Mouse (Mus musculus): Measurements from ENCODE around the gene Tmem106c. TPM values are rescaled to one million over a fixed set of nuclear protein-coding genes. Genes with fewer than 3 reads are reported as not detected.

Gene Tmem106c
- polyA plus RNA-seq, 1 experiment from 2014 or later: 47.2 TPM

DNA sequence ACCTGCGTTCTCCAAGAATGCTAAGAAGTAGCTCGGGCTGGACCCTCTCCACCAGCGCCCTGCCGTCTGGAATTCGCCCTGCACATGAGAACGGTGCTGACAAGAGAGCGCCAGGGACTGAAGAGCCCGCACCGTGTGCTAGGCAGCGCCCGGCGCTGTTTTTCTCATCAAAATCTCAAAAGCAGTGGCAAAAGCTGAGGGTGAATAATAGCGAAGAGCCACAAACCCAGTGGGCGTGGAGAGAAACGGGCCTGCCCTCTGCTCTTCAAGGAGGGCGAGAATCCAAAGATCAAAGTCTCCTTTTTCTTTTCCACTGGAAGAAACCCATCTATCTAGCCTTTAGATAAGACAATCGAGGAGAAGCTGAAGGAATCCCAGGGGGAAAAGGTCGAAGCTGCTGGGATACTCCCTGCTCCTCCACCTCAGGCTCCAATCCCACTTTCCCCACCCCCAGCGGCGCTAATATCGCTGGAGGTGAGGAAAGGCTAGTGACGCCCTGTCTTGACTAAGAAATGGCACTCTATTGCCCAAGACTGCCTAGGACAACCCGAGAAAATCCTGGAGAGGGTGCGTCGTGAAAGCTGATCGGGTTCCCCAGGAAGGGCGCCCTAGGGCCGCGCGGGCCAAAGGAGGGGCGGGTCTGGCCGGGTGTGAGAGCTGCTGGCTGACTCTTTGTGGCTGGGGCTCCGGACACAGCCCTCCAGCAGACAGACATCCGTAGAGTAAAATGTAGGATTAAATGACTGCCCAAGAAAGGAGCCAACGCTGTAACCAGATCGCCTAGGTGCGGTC is 37.5 kb downstream of the Tmem106c start:
- 1% methylated on average over 37 of the region's 37 CpGs for WGBS
- H3K9me3 ChIP-seq (ENCODE audit: control insufficient read depth, low read length): no peaks in the 10 kb centered on the region
- peak overlapping the region; percentile 86 for H3K27ac ChIP-seq (replicated peaks; ENCODE audit: low read depth, low read length)
- H3K4me3 ChIP-seq (ENCODE audit: low read depth, low read length): peak overlapping the region; percentile 47
- H3K9ac ChIP-seq (ENCODE audit: low read depth, low read length): peak overlapping the region; percentile 67
- H3K4me1 ChIP-seq (ENCODE audit: control insufficient read depth, insufficient read depth, low read length): peaks cover 27% of the 10 kb centered on the region
- DNase-seq (ENCODE audit: low spot score) (peak; percentile 54), ATAC-seq (ENCODE audit: low read depth) (peak; percentile 4)
- H3K4me2 ChIP-seq (ENCODE audit: low read depth, low read length): peak overlapping the region; percentile 89
- no peaks in the 10 kb centered on the region for H3K36me3 ChIP-seq (ENCODE audit: control insufficient read depth, insufficient read depth, low read length)
- peaks cover 35% of the 10 kb centered on the region for H3K27me3 ChIP-seq (replicated peaks; ENCODE audit: control insufficient read depth, insufficient read depth, low read length)

DNA sequence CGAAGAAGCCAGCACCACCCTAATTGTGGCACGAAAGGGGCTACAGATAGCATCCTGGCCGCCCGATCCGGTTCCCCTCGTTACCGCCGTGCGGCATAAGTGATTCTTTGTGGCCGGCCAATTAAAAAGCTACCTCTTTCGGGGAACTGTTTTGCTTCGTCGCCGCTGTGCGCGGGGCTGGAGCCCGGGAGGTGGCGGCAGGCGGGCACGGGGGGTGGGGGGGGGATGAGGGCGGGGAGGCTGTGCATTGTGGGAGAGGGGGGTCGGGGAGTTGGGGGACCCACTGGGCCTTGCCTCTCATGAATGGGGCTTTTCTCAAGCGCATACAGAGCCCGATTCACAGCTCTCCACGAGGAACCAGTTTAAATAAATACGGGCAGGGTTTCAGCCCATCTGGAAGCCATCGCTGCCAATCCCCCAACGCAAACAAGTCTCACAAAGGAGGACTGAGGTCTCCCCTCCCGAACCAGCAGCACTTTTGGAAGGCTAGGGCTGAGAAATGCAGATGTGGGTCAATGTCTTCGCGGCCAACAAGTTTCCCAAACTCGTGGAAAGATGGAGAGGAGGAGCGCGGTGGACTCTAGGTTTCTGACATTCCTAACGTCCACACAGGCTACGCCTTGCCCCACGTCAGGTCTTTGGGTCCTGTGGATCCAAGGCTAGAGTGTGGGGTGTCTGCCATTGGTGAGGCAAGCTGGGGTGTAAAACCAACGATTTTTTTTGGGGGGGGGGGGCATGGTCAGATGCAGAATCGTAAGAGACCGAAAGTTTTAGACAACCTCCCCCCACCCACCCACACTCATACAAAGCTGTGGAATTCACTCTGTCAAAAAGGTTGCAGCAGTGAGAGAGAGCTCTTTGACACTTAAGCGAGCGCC is 38.4 kb downstream of the Tmem106c start:
- Histone ChIP-seq H3K4me3 (ENCODE audit: low read depth, low read length) (peak overlapping the region; percentile 47), H3K9ac (ENCODE audit: low read depth, low read length) (peak overlapping the region; percentile 67), H3K36me3 (ENCODE audit: control insufficient read depth, insufficient read depth, low read length) (no peaks in the 10 kb centered on the region), H3K4me2 (ENCODE audit: low read depth, low read length) (peak overlapping the region; percentile 89), H3K27me3 (replicated peaks; ENCODE audit: control insufficient read depth, insufficient read depth, low read length) (peaks cover 35% of the 10 kb centered on the region), H3K9me3 (ENCODE audit: control insufficient read depth, low read length) (no peaks in the 10 kb centered on the region), H3K4me1 (ENCODE audit: control insufficient read depth, insufficient read depth, low read length) (peaks cover 23% of the 10 kb centered on the region), H3K27ac (replicated peaks; ENCODE audit: low read depth, low read length) (peak overlapping the region; percentile 86)
- WGBS: under 1% methylated on average over 36 of the region's 42 CpGs
- ATAC-seq (ENCODE audit: low read depth): peak; percentile 50
- peak; percentile 77 for DNase-seq (ENCODE audit: low spot score)

GRCm38 (mm10) chr15:98002991-98003821 is 39.2 kb downstream of the Tmem106c start:
- ATAC-seq (ENCODE audit: low read depth) (peak; percentile 13), DNase-seq (ENCODE audit: low spot score) (peak; percentile 59)
- H3K4me1 ChIP-seq (ENCODE audit: control insufficient read depth, insufficient read depth, low read length): peaks cover 23% of the 10 kb centered on the region
- no peaks in the 10 kb centered on the region for H3K36me3 ChIP-seq (ENCODE audit: control insufficient read depth, insufficient read depth, low read length)
- peak overlapping the region; percentile 67 for H3K9ac ChIP-seq (ENCODE audit: low read depth, low read length)
- peak overlapping the region; percentile 86 for H3K27ac ChIP-seq (replicated peaks; ENCODE audit: low read depth, low read length)
- H3K4me3 ChIP-seq (ENCODE audit: low read depth, low read length): peak overlapping the region; percentile 47
- H3K27me3 ChIP-seq (replicated peaks; ENCODE audit: control insufficient read depth, insufficient read depth, low read length): peaks cover 35% of the 10 kb centered on the region
- H3K4me2 ChIP-seq (ENCODE audit: low read depth, low read length): peak overlapping the region; percentile 89
- H3K9me3 ChIP-seq (ENCODE audit: control insufficient read depth, low read length): no peaks in the 10 kb centered on the region
- under 1% methylated on average over 41 of the region's 42 CpGs for WGBS

DNA sequence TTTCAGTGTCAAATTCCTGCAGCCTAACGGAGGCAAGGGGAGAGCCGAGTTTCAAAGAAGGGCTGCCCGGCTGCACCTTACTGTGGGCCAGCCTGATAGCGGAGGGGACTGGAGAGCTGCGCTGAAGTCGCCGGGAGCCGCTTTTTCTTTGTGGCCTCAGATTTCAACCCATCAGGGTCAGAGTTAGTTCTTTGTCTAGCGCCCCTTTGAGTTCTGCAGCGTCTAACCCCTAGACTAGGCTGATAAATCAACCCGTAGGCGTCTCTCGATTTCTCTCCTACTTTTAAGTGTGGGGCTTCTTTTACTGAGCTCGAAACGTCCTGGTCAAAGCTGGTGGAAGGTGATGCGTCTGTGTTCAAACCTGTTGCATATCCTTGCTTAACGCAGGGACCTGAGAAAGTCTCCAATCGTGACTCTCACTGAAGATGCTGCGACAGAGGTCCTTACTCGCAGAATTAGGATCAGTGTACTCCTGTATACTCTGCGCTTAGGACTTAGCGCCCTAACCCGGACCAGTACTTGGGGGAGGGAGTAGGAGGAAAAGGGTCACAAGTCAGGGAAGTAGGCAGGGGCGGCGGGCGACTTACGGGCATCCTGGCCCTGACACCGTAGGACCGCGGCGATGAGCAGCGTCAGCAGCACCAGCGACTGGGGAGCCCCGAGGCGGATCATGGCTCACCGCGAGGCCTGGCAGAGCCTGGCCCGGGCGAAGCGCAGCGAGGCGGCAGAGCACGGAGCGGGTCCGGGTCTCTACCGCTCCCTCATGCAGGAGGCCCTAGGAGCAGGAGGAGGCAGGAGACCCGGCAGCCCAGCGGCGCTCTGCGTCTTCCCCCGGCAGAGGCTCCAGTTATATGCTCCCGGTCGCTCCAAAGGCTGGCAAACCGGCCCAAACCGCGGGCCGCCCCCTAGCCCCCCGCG is 40.1 kb downstream of the Tmem106c start, which contains the start of gene Col2a1:
TSS of gene Col2a1 (minus strand) at position 874 of the 918 bp plus-strand sequence.
- DNase-seq (ENCODE audit: low spot score) (no peak), ATAC-seq (ENCODE audit: low read depth) (peak; percentile 48)
- H3K36me3 ChIP-seq (ENCODE audit: control insufficient read depth, insufficient read depth, low read length): no peaks in the 10 kb centered on the region
- H3K9ac ChIP-seq (ENCODE audit: low read depth, low read length): peak within 1 kb of the TSS; percentile 67
- H3K27ac ChIP-seq (replicated peaks; ENCODE audit: low read depth, low read length): peak within 1 kb of the TSS; percentile 86
- 1% methylated on average over 32 of the region's 59 CpGs for WGBS
- H3K27me3 ChIP-seq (replicated peaks; ENCODE audit: control insufficient read depth, insufficient read depth, low read length): peaks cover 35% of the 10 kb centered on the region
- H3K9me3 ChIP-seq (ENCODE audit: control insufficient read depth, low read length): no peaks in the 10 kb centered on the region
- H3K4me2 ChIP-seq (ENCODE audit: low read depth, low read length): peak within 1 kb of the TSS; percentile 89
- H3K4me3 ChIP-seq (ENCODE audit: low read depth, low read length): peak within 1 kb of the TSS; percentile 47
- peaks cover 23% of the 10 kb centered on the region for H3K4me1 ChIP-seq (ENCODE audit: control insufficient read depth, insufficient read depth, low read length)

GRCm38 (mm10) chr15:98004740-98005159 is 40.8 kb downstream of the Tmem106c start:
- Histone ChIP-seq H3K4me3 (ENCODE audit: low read depth, low read length) (peak overlapping the region; percentile 47), H3K4me2 (ENCODE audit: low read depth, low read length) (peak overlapping the region; percentile 89), H3K27me3 (replicated peaks; ENCODE audit: control insufficient read depth, insufficient read depth, low read length) (peaks cover 31% of the 10 kb centered on the region), H3K9ac (ENCODE audit: low read depth, low read length) (peak overlapping the region; percentile 67), H3K27ac (replicated peaks; ENCODE audit: low read depth, low read length) (peak overlapping the region; percentile 86), H3K9me3 (ENCODE audit: control insufficient read depth, low read length) (no peaks in the 10 kb centered on the region), H3K36me3 (ENCODE audit: control insufficient read depth, insufficient read depth, low read length) (no peaks in the 10 kb centered on the region), H3K4me1 (ENCODE audit: control insufficient read depth, insufficient read depth, low read length) (peaks cover 23% of the 10 kb centered on the region)
- DNase-seq (ENCODE audit: low spot score) (peak; percentile 63), ATAC-seq (ENCODE audit: low read depth) (no peak; the same call in 1 of the 2 replicates)
- WGBS: 1% methylated on average over 13 of the region's 19 CpGs

DNA sequence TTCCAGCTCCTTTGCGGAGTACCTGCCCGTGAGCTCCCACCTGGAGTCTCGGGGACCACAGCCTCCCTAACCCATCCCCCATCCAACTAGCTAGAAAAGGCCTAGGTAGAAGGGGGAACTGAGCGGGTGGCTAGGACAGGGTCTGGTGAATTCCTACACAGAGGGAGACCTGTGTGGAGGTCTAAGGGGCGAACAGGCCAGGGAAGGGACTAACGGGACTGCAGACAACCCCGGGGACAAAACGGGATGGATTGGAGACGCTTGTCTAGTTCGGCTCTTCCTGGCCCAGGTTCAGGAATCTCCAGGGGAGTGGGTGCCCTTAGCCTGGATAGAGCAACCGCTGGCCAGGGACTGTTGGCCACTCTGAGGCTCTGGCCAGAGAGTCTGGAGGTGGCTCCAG is 41.2 kb downstream of the Tmem106c start:
- peak overlapping the region; percentile 89 for H3K4me2 ChIP-seq (ENCODE audit: low read depth, low read length)
- peak overlapping the region; percentile 77 for H3K27ac ChIP-seq (replicated peaks; ENCODE audit: low read depth, low read length)
- H3K9ac ChIP-seq (ENCODE audit: low read depth, low read length): peak overlapping the region; percentile 67
- H3K27me3 ChIP-seq (replicated peaks; ENCODE audit: control insufficient read depth, insufficient read depth, low read length): peaks cover 31% of the 10 kb centered on the region
- ATAC-seq (ENCODE audit: low read depth) (no peak), DNase-seq (ENCODE audit: low spot score) (no peak)
- H3K9me3 ChIP-seq (ENCODE audit: control insufficient read depth, low read length): no peaks in the 10 kb centered on the region
- peaks cover 23% of the 10 kb centered on the region for H3K4me1 ChIP-seq (ENCODE audit: control insufficient read depth, insufficient read depth, low read length)
- peak overlapping the region; percentile 47 for H3K4me3 ChIP-seq (ENCODE audit: low read depth, low read length)
- H3K36me3 ChIP-seq (ENCODE audit: control insufficient read depth, insufficient read depth, low read length): no peaks in the 10 kb centered on the region
- 15% methylated on average over 9 of the region's 11 CpGs for WGBS

- no peaks in the 10 kb centered on the region for H3K9me3 ChIP-seq (ENCODE audit: control insufficient read depth, low read length)
- no peak overlapping the region for H3K4me2 ChIP-seq (ENCODE audit: low read depth, low read length)
- ATAC-seq (ENCODE audit: low read depth): no peak
- no peaks in the 10 kb centered on the region for H3K4me1 ChIP-seq (ENCODE audit: control insufficient read depth, insufficient read depth, low read length)
- DNase-seq (ENCODE audit: low spot score): no peak
- WGBS: 60% methylated on average over 6 of the region's 6 CpGs
- no peaks in the 10 kb centered on the region for H3K27me3 ChIP-seq (replicated peaks; ENCODE audit: control insufficient read depth, insufficient read depth, low read length)
- H3K4me3 ChIP-seq (ENCODE audit: low read depth, low read length): no peak overlapping the region
- H3K27ac ChIP-seq (replicated peaks; ENCODE audit: low read depth, low read length): no peak overlapping the region
- H3K9ac ChIP-seq (ENCODE audit: low read depth, low read length): no peak overlapping the region
- no peaks in the 10 kb centered on the region for H3K36me3 ChIP-seq (ENCODE audit: control insufficient read depth, insufficient read depth, low read length)
Measured at GRCm38 (mm10) chr15:98012810-98013209, 48.8 kb downstream of the Tmem106c start.
